Mouse (Mus musculus) midbrain, embryonic 16.5 days (tissue): ENCODE results near the gene Plekhg1. TPM values are rescaled to one million over a fixed set of nuclear protein-coding genes. Genes with fewer than 3 reads are reported as not detected.

Experiments used
- ATAC-seq: fragments of 200-750 bp; cut with Nextera tagmentation; 2 replicates; pipeline ENCODE4 v1.8.0; 2017; ENCODE audit warnings: moderate TSS enrichment
- H3K27ac ChIP-seq: fragments of 300-500 bp; sonication (generic); 2 replicates; pipeline ENCODE4 v1.5.1; 2014; ENCODE audit warnings: mild to moderate bottlenecking, low read length, mixed read lengths
- H3K27me3 ChIP-seq: fragments of 300-500 bp; sonication (generic); 2 replicates; pipeline ENCODE4 v1.6.1; 2014; ENCODE audit warnings: low read depth, low read length, mixed read lengths; ENCODE audit not compliant: control insufficient read depth, insufficient read depth
- H3K36me3 ChIP-seq: fragments of 300-500 bp; sonication (generic); 2 replicates; pipeline ENCODE4 v1.6.1; 2014; ENCODE audit warnings: mild to moderate bottlenecking, low read length, moderate library complexity, mixed read lengths; ENCODE audit not compliant: control insufficient read depth, insufficient read depth
- H3K4me1 ChIP-seq: fragments of 300-500 bp; sonication (generic); 2 replicates; pipeline ENCODE4 v1.6.1; 2014; ENCODE audit warnings: mild to moderate bottlenecking, low read length, mixed read lengths; ENCODE audit not compliant: control insufficient read depth, insufficient read depth
- H3K4me2 ChIP-seq: fragments of 300-500 bp; sonication (generic); 2 replicates; pipeline ENCODE4 v1.6.1; 2014; ENCODE audit warnings: mild to moderate bottlenecking, low read length, mixed read lengths
- H3K4me3 ChIP-seq: fragments of 300-500 bp; sonication (generic); 2 replicates; pipeline ENCODE4 v1.5.1; 2014; ENCODE audit warnings: low read depth, mild to moderate bottlenecking, low read length, moderate library complexity, mixed read lengths
- H3K9ac ChIP-seq: fragments of 300-500 bp; sonication (generic); 2 replicates; pipeline ENCODE4 v1.6.1; 2014; ENCODE audit warnings: low read depth, low read length, mixed read lengths
- H3K9me3 ChIP-seq: fragments of 300-500 bp; sonication (generic); replicated peaks from 2 replicates; pipeline ENCODE4 v1.6.1; 2014; ENCODE audit warnings: mild to moderate bottlenecking, low read length, mixed read lengths; ENCODE audit not compliant: control insufficient read depth, poor library complexity, severe bottlenecking
- WGBS: fragments of 180-500 bp; shearing (Covaris S2); extraction: QIAGEN DNeasy Blood & Tissue Kit; methylation state at CpG from one replicate; pipeline ENCODE4 v1.1.7; 2014; 5-methylcytosine and 5-hydroxymethylcytosine counted together
- polyA plus RNA-seq: library from polyadenylated mRNA; unstranded; fragments of >200 nt; fragmentation: Nextera tagmentation; extraction: Ambion mirVana; gene quantifications from 2 replicates; pipeline ENCODE4 v1.2.1, GENCODE M21; 2015

Plekhg1 gene
- polyA plus RNA-seq, 1 experiment from 2014 or later: 7.8 TPM

GRCm38 (mm10) chr10:3702585-3702984 lies 37.6 kb upstream of the Plekhg1 start:
- no peak overlapping the region for H3K9ac ChIP-seq
- no peak for ATAC-seq
- H3K4me2 ChIP-seq: no peak overlapping the region

GRCm38 (mm10) chr10:3706231-3706630 lies 33.9 kb upstream of the Plekhg1 start:
- no peak overlapping the region for H3K27ac ChIP-seq
- no peaks in the 10 kb centered on the region for H3K27me3 ChIP-seq
- ATAC-seq: no peak
- 77% methylated on average over 4 of the region's 4 CpGs for WGBS
- no peaks in the 10 kb centered on the region for H3K36me3 ChIP-seq
- no peak overlapping the region for H3K4me2 ChIP-seq
- H3K4me1 ChIP-seq: no peaks in the 10 kb centered on the region
- H3K9ac ChIP-seq: no peak overlapping the region
- H3K4me3 ChIP-seq: no peak overlapping the region
- H3K9me3 ChIP-seq: no peaks in the 10 kb centered on the region

More at GRCm38 (mm10) chr10:3702585-3702984, 37.6 kb upstream of the Plekhg1 start:
- H3K4me3 ChIP-seq: no peak overlapping the region
- H3K4me1 ChIP-seq: no peaks in the 10 kb centered on the region
- H3K27ac ChIP-seq: no peak overlapping the region
- H3K9me3 ChIP-seq: no peaks in the 10 kb centered on the region
- no peaks in the 10 kb centered on the region for H3K27me3 ChIP-seq
- 80% methylated on average over 2 of the region's 2 CpGs for WGBS
- no peaks in the 10 kb centered on the region for H3K36me3 ChIP-seq

- Histone ChIP-seq H3K9me3 (no peaks in the 10 kb centered on the region), H3K27me3 (no peaks in the 10 kb centered on the region), H3K4me2 (no peak overlapping the region), H3K27ac (no peak overlapping the region), H3K4me3 (no peak overlapping the region), H3K36me3 (no peaks in the 10 kb centered on the region), H3K4me1 (no peaks in the 10 kb centered on the region), H3K9ac (no peak overlapping the region)
- ATAC-seq: no peak
- WGBS: 93% methylated on average over 3 of the region's 3 CpGs
These were observed 30.1 kb upstream of the Plekhg1 start for GRCm38 (mm10) chr10:3710081-3710480.

GRCm38 (mm10) chr10:3715302-3715943 lies 24.7 kb upstream of the Plekhg1 start:
- ATAC-seq: no peak
- no peaks in the 10 kb centered on the region for H3K36me3 ChIP-seq
- no peak overlapping the region for H3K4me3 ChIP-seq
- no peak overlapping the region for H3K27ac ChIP-seq
- H3K27me3 ChIP-seq: no peaks in the 10 kb centered on the region
- H3K9ac ChIP-seq: no peak overlapping the region
- 85% methylated on average over 3 of the region's 3 CpGs for WGBS
- no peaks in the 10 kb centered on the region for H3K9me3 ChIP-seq
- no peaks in the 10 kb centered on the region for H3K4me1 ChIP-seq
- no peak overlapping the region for H3K4me2 ChIP-seq

GRCm38 (mm10) chr10:3718021-3718865 lies 21.9 kb upstream of the Plekhg1 start:
- Histone ChIP-seq H3K27me3 (no peaks in the 10 kb centered on the region), H3K4me3 (no peak overlapping the region), H3K36me3 (no peaks in the 10 kb centered on the region), H3K27ac (no peak overlapping the region), H3K4me1 (peaks cover 5% of the 10 kb centered on the region; the same call in 1 of the 2 replicates), H3K9me3 (no peaks in the 10 kb centered on the region), H3K9ac (no peak overlapping the region), H3K4me2 (no peak overlapping the region)
- 76% methylated on average over 16 of the region's 16 CpGs for WGBS
- 0 out of 2 replicates have a peak, but pooled peaks have one; percentile 65 for ATAC-seq

GRCm38 (mm10) chr10:3720296-3720695 lies 19.9 kb upstream of the Plekhg1 start:
- H3K4me3 ChIP-seq: no peak overlapping the region
- ATAC-seq: no peak
- H3K4me1 ChIP-seq: peaks cover 5% of the 10 kb centered on the region; the same call in 1 of the 2 replicates
- H3K27me3 ChIP-seq: no peaks in the 10 kb centered on the region
- WGBS: 78% methylated on average over 2 of the region's 2 CpGs
- no peak overlapping the region for H3K27ac ChIP-seq
- H3K4me2 ChIP-seq: no peak overlapping the region
- no peaks in the 10 kb centered on the region for H3K36me3 ChIP-seq
- no peak overlapping the region for H3K9ac ChIP-seq
- no peaks in the 10 kb centered on the region for H3K9me3 ChIP-seq

- Histone ChIP-seq H3K4me2 (no peak overlapping the region), H3K27me3 (no peaks in the 10 kb centered on the region), H3K9ac (no peak overlapping the region), H3K36me3 (no peaks in the 10 kb centered on the region), H3K4me1 (peaks cover 5% of the 10 kb centered on the region; the same call in 1 of the 2 replicates), H3K27ac (peak overlapping the region; percentile 17; the same call in 1 of the 2 replicates), H3K4me3 (no peak overlapping the region), H3K9me3 (no peaks in the 10 kb centered on the region)
- 8% methylated on average over 2 of the region's 2 CpGs for WGBS
- ATAC-seq: peak; percentile 72; the same call in 1 of the 2 replicates
These were observed 17.8 kb upstream of the Plekhg1 start for GRCm38 (mm10) chr10:3722339-3722738.

- WGBS: 86% methylated on average over 1 of the region's 1 CpGs
- H3K4me3 ChIP-seq: no peak overlapping the region
- no peaks in the 10 kb centered on the region for H3K27me3 ChIP-seq
- peaks cover 5% of the 10 kb centered on the region; the same call in 1 of the 2 replicates for H3K4me1 ChIP-seq
- no peak overlapping the region for H3K9ac ChIP-seq
- no peaks in the 10 kb centered on the region for H3K36me3 ChIP-seq
- H3K27ac ChIP-seq: no peak overlapping the region
- no peak overlapping the region for H3K4me2 ChIP-seq
- no peak for ATAC-seq
- no peaks in the 10 kb centered on the region for H3K9me3 ChIP-seq
These were observed 15.5 kb upstream of the Plekhg1 start for GRCm38 (mm10) chr10:3724665-3725064.

- H3K9ac ChIP-seq: no peak overlapping the region
- no peak for ATAC-seq
- no peaks in the 10 kb centered on the region for H3K36me3 ChIP-seq
- WGBS: 58% methylated on average over 3 of the region's 3 CpGs
- no peaks in the 10 kb centered on the region for H3K4me1 ChIP-seq
- H3K27ac ChIP-seq: no peak overlapping the region
- H3K27me3 ChIP-seq: no peaks in the 10 kb centered on the region
- no peak overlapping the region for H3K4me3 ChIP-seq
- H3K4me2 ChIP-seq: no peak overlapping the region
- H3K9me3 ChIP-seq: no peaks in the 10 kb centered on the region
These were observed 10.5 kb upstream of the Plekhg1 start for GRCm38 (mm10) chr10:3729666-3730065.
